ENCODE assay signal across 13 mouse cellular contexts in genomic region chr6:15738331-15738943, GRCm38 (mm10). TPM values are rescaled to one million over a fixed set of nuclear protein-coding genes. Genes with fewer than 3 reads are reported as not detected.
DNase-seq lines count a peak whose midpoint lies in the region; ATAC-seq and TF ChIP-seq lines count a peak whose summit lies in the region.
"Had no signal": no experiment of that assay in that cellular context is flagged by ENCODE, and none has a peak within 500 bp of the region (broad histone marks: within the 10 kb centered on the region; RNA-seq: fewer than 3 reads in every experiment).

No protein-coding gene starts in this region.

- TF ChIP-seq POLR2A in kidney, adult 2 months (IDR thresholded peaks at IDR 0.05; ENCODE audit: low read depth, low read length) = no peak

- no peak overlapping the region for H3K9ac ChIP-seq in midbrain, embryonic 16.5 days (ENCODE audit: low read depth, low read length)
- H3K9ac ChIP-seq in midbrain, embryonic 14.5 days (replicated peaks; ENCODE audit: low read length) = no peak overlapping the region
- H3K9ac ChIP-seq in liver, embryonic 16.5 days (ENCODE audit: low read depth, low read length) = no peak overlapping the region
- no peak overlapping the region for H3K9ac ChIP-seq in forebrain, embryonic 11.5 days (ENCODE audit: low read length)
- H3K9ac ChIP-seq: forebrain, embryonic 13.5 days had no signal

- no peak overlapping the region for H3K4me3 ChIP-seq in kidney, adult 2 months (ENCODE audit: insufficient read depth, low read depth, low read length)
- no peak overlapping the region for H3K4me3 ChIP-seq in midbrain, embryonic 16.5 days (ENCODE audit: low read depth, low read length)
- no peak overlapping the region for H3K4me3 ChIP-seq in midbrain, embryonic 14.5 days (replicated peaks; ENCODE audit: low read depth, low read length)
- H3K4me3 ChIP-seq in liver, embryonic 16.5 days (ENCODE audit: low read depth, low read length) = no peak overlapping the region
- H3K4me3 ChIP-seq in forebrain, embryonic 11.5 days (ENCODE audit: low read depth, low read length) = no peak overlapping the region
- H3K4me3 ChIP-seq: forebrain, embryonic 13.5 days had no signal

- no peak for DNase-seq in kidney, adult 2 months
- DNase-seq in kidney, postnatal 25 days = no peak
- DNase-seq in midbrain, embryonic 14.5 days = no peak
- peak; percentile 35 for DNase-seq in yolk sac, embryonic 10.5 days (ENCODE audit: low spot score)
- no peak for DNase-seq in cerebellum, adult 9-11 months
- no peak for DNase-seq in forebrain, embryonic 11.5 days (ENCODE audit: low spot score)
- DNase-seq: adrenal gland, postnatal 10 days; heart, postnatal 36 days; kidney, adult 9 months; left cerebral cortex, postnatal 4 days had no signal

- 0 out of 2 replicates have a peak overlapping the region, but pooled peaks have one; percentile 8 for H3K27ac ChIP-seq in kidney, adult 2 months (ENCODE audit: insufficient read depth, low read depth, low read length)
- H3K27ac ChIP-seq in midbrain, embryonic 16.5 days (ENCODE audit: low read length) = no peak overlapping the region
- no peak overlapping the region for H3K27ac ChIP-seq in midbrain, embryonic 14.5 days (replicated peaks; ENCODE audit: low read depth, low read length)
- no peak overlapping the region for H3K27ac ChIP-seq in liver, embryonic 16.5 days (ENCODE audit: low read length)
- H3K27ac ChIP-seq in forebrain, embryonic 11.5 days (ENCODE audit: low read depth, low read length) = no peak overlapping the region
- H3K27ac ChIP-seq: forebrain, embryonic 13.5 days had no signal

- H3K4me2 ChIP-seq in midbrain, embryonic 16.5 days (ENCODE audit: low read length) = no peak overlapping the region
- H3K4me2 ChIP-seq in midbrain, embryonic 14.5 days (ENCODE audit: low read length) = no peak overlapping the region
- no peak overlapping the region for H3K4me2 ChIP-seq in liver, embryonic 16.5 days (ENCODE audit: low read depth, low read length)
- no peak overlapping the region for H3K4me2 ChIP-seq in forebrain, embryonic 11.5 days (ENCODE audit: low read depth, low read length, severe bottlenecking)
- H3K4me2 ChIP-seq: forebrain, embryonic 13.5 days had no signal

- WGBS in kidney, adult 2 months = 58% methylated on average over 5 of the region's 5 CpGs
- 81% methylated on average over 5 of the region's 5 CpGs for WGBS in midbrain, embryonic 16.5 days
- WGBS in midbrain, embryonic 14.5 days = 76% methylated on average over 5 of the region's 5 CpGs
- WGBS in liver, embryonic 16.5 days (ENCODE audit: insufficient replicate concordance) = 30% methylated on average over 5 of the region's 5 CpGs
- WGBS in forebrain, embryonic 11.5 days = 87% methylated on average over 5 of the region's 5 CpGs

- peak; percentile 17; the same call in 1 of the 2 replicates for ATAC-seq in midbrain, embryonic 16.5 days
- no peak for ATAC-seq in midbrain, embryonic 14.5 days (ENCODE audit: low FRiP score, low TSS enrichment)
- ATAC-seq in liver, embryonic 16.5 days (ENCODE audit: low read depth) = peak; percentile 89
- no peak for ATAC-seq in forebrain, embryonic 11.5 days (replicated peaks; ENCODE audit: low FRiP score)
- ATAC-seq: forebrain, embryonic 13.5 days had no signal

- TF ChIP-seq CTCF in kidney, adult 2 months (conservative IDR thresholded peaks at IDR 0.05; ENCODE audit: insufficient read depth, insufficient read length, low read depth, low read length) = no peak

- H3K27me3 ChIP-seq in kidney, adult 2 months (replicated peaks; ENCODE audit: control insufficient read depth, insufficient read depth, low read length) = no peaks in the 10 kb centered on the region
- no peaks in the 10 kb centered on the region for H3K27me3 ChIP-seq in midbrain, embryonic 16.5 days (ENCODE audit: control insufficient read depth, insufficient read depth, low read depth, low read length)
- H3K27me3 ChIP-seq in midbrain, embryonic 14.5 days (ENCODE audit: control insufficient read depth, insufficient read depth, low read length) = no peaks in the 10 kb centered on the region
- H3K27me3 ChIP-seq in liver, embryonic 16.5 days (ENCODE audit: control insufficient read depth, insufficient read depth, low read depth, low read length) = no peaks in the 10 kb centered on the region
- no peaks in the 10 kb centered on the region for H3K27me3 ChIP-seq in forebrain, embryonic 11.5 days (ENCODE audit: control insufficient read depth, insufficient read depth, low read length)
- H3K27me3 ChIP-seq: forebrain, embryonic 13.5 days had no signal

- H3K9me3 ChIP-seq in midbrain, embryonic 16.5 days (replicated peaks; ENCODE audit: control insufficient read depth, low read length, poor library complexity, severe bottlenecking) = no peaks in the 10 kb centered on the region
- no peaks in the 10 kb centered on the region for H3K9me3 ChIP-seq in midbrain, embryonic 14.5 days (ENCODE audit: control insufficient read depth, low read length)
- H3K9me3 ChIP-seq in liver, embryonic 16.5 days (replicated peaks; ENCODE audit: control insufficient read depth, low read length) = no peaks in the 10 kb centered on the region
- H3K9me3 ChIP-seq in forebrain, embryonic 11.5 days (ENCODE audit: control insufficient read depth, low read length) = no peaks in the 10 kb centered on the region
- H3K9me3 ChIP-seq: forebrain, embryonic 13.5 days had no signal

- H3K4me1 ChIP-seq in kidney, adult 2 months (ENCODE audit: control insufficient read depth, insufficient read depth, low read length) = 0 out of 2 replicates have a peak, but pooled peaks cover 2% of the 10 kb centered on the region
- H3K4me1 ChIP-seq in midbrain, embryonic 16.5 days (ENCODE audit: control insufficient read depth, insufficient read depth, low read length) = no peaks in the 10 kb centered on the region
- no peaks in the 10 kb centered on the region for H3K4me1 ChIP-seq in midbrain, embryonic 14.5 days (ENCODE audit: control insufficient read depth, insufficient read depth, low read length)
- H3K4me1 ChIP-seq in liver, embryonic 16.5 days (ENCODE audit: control insufficient read depth, low read depth, low read length) = no peaks in the 10 kb centered on the region
- H3K4me1 ChIP-seq in forebrain, embryonic 11.5 days (replicated peaks; ENCODE audit: control insufficient read depth, insufficient read depth, low read length) = no peaks in the 10 kb centered on the region

- H3K36me3 ChIP-seq in kidney, adult 2 months (ENCODE audit: control insufficient read depth, insufficient read depth, low read length) = peaks cover 1% of the 10 kb centered on the region
- no peaks in the 10 kb centered on the region for H3K36me3 ChIP-seq in midbrain, embryonic 16.5 days (ENCODE audit: control insufficient read depth, insufficient read depth, low read length)
- H3K36me3 ChIP-seq in midbrain, embryonic 14.5 days (ENCODE audit: control insufficient read depth, insufficient read depth, low read length) = no peaks in the 10 kb centered on the region
- no peaks in the 10 kb centered on the region for H3K36me3 ChIP-seq in liver, embryonic 16.5 days (ENCODE audit: control insufficient read depth, insufficient read depth)
- no peaks in the 10 kb centered on the region for H3K36me3 ChIP-seq in forebrain, embryonic 11.5 days (ENCODE audit: control insufficient read depth, insufficient read depth, low read length)

RNA-seq across cellular contexts. Expression of gene Mdfic, which starts 18.0 kb away (rescaled TPM):
- polyA plus RNA-seq in kidney, adult 2 months (2012; rRNA removed) = 9.7 and 10.5 TPM in 2 replicates
- polyA plus RNA-seq in midbrain, embryonic 16.5 days (2015; fragmentation: Nextera tagmentation; extraction: Ambion mirVana) = 0.83 and 1.1 TPM in 2 replicates
- polyA plus RNA-seq in midbrain, embryonic 14.5 days (2014; fragmentation: Nextera tagmentation; extraction: Ambion mirVana) = 0.86 and 1.1 TPM in 2 replicates
- polyA plus RNA-seq in liver, embryonic 16.5 days (2015; fragmentation: Nextera tagmentation; extraction: Ambion mirVana) = 0.89 and 1.1 TPM in 2 replicates
- polyA plus RNA-seq in forebrain, embryonic 11.5 days (2014; fragmentation: Nextera tagmentation; extraction: Ambion mirVana) = 5.4 and 5.7 TPM in 2 replicates

Comparison
In these comparisons a context has a peak if more than half of its experiments do, and no peak if none do; other contexts are left out.
1. ATAC-seq: peak in midbrain, embryonic 16.5 days (single experiment) and liver, embryonic 16.5 days (single experiment); none in midbrain, embryonic 14.5 days (single experiment) and forebrain, embryonic 11.5 days (single experiment).